Mouse (Mus musculus): ENCODE measurements around the gene Cep170.

GRCm38 (mm10) chr1:176826186-176826585 lies 12.3 kb upstream of the Cep170 start:
- TF ChIP-seq CTCF (IDR thresholded peaks at IDR 0.05; ENCODE audit: insufficient read depth, low read length) (no peak), POLR2A (IDR thresholded peaks at IDR 0.05; ENCODE audit: borderline replicate concordance, extremely low read depth, low read depth, low read length) (no peak)
